Mouse (Mus musculus) kidney, postnatal 36 days (tissue): Measurements from ENCODE around the gene Cntd1.
A peak's percentile ranks its signal among the peaks of the same experiment; 100 is the strongest.
"Not testable (repeated sequence)": the region's sequence is repeated elsewhere in the genome, so short reads cannot be mapped to it uniquely, and the experiment has no call there.

Experiments used
- DNase-seq, 2 experiments: peaks; one replicate each; pipeline ENCODE4 v3.0.0; 2021 to 2022; ENCODE audit warnings: mixed read lengths in 2 of 2

The Cntd1 gene

DNA sequence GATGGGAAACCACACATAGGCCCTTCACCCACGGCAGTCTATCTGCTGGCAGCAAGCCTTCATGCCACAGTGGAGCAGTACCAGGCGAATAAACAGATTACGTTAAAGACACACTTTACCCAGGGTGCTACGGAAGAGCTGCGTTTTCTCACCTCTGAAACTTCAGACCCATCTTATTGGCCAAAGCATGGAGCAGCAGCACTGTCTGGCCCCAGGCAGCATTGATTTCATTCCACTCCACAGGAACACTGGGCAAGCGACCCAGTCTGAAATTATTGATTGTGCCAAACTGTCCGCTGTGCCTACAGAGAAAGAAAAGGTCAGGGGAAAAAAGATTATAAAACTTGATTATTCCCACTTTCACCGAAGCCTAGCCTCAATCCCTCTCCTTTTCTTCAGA is 12.4 kb downstream of the Cntd1 start:
- no peak for DNase-seq

DNA sequence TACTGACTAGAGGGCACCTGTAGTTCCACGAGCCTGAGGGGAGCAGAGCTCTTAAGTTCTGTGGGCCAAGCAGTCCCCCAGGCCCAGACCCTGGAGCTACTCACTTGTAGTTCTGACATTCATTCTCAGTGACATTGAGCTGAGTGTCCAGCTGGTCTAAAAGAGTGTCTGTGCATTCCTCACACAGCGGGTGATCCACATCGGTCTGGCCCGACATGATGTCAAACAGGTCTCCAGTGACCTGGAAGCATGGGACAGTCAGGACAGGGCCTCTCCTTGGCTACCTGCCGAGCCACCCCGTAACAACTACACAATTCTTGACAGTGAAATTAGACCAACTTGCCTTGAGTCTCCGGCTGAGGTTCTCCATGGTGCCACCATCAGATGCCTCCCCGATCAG is 16.4 kb downstream of the Cntd1 start:
- no peak for DNase-seq

- no peak for DNase-seq
Measured at GRCm38 (mm10) chr11:101300881-101301280, 22.1 kb downstream of the Cntd1 start.

DNA sequence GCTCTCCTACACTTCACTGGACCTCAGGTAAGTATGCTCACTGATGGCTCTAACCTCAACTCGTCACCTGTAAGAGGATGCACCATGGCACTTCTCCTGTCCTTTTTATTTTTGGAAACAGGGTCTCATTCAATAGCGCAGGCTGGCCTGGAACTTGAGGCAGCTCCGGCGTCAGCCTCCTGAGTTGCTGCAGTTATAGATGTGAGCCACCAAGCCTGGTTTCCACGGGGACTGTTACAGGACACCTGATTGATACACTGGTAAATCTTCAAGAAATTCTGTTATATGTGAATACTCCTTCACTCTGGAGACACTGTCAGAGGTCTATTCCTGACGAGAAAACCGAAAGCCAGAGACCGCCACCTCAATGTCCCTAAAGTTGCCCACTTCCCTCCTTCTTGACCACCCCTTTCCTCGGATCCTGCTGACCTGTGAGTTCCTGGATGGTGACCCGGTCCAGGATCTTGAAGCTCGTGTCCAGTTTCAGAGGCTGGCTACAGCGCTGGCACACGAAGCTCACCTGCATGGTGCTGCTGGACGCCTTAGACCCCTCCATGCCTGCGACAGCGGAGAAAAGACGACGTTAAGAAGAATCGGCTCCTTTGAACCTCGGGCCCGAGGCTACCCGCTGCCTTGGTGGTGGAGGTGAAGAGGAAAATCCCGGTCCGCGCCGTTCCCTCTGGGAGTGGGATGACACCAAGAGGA is 22.6 kb downstream of the Cntd1 start:
- DNase-seq: no peak

DNA sequence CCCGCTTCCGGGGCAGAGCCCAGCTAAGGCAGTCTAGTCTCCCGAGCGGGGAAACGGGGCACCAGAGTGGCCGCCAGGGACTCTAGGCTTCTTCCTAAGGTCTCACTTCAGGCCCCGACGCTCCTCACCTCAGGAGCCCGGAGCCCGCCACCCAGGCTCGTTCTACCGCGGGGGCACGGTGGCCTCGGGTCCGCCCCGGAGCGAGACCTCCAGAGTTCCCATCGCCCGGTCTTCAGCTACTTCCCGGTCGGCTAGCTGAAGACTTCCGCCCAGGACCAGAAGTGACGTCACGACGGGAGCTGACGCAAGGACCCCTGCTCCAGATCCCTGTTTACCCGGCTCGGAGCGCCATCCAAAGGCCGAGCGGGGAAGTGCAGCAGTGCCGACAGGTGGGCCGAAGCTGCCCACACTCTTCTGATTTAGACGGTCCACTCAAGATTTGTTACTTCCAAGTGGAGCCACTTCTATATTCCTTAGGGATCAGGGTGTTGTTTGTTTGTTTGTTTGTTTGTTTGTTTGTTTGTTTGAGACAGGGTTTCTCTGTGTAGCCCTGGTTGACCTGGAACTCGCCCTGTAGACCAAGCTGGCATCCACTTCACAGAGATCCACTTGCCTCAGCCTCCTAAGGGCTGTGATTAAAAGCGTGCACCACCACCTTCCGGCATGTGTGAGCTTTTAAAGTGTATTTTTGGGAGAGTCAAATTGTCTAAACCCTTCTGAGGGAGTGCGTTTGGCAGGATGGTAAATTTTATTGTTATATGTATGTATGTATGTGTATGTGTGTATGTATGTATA is 23.4 kb downstream of the Cntd1 start, which contains the start of gene Becn1:
Gene Becn1 (minus strand): TSS at position 283 of the 795 bp plus-strand sequence.
- DNase-seq: peak; percentile 97 to 100

DNA sequence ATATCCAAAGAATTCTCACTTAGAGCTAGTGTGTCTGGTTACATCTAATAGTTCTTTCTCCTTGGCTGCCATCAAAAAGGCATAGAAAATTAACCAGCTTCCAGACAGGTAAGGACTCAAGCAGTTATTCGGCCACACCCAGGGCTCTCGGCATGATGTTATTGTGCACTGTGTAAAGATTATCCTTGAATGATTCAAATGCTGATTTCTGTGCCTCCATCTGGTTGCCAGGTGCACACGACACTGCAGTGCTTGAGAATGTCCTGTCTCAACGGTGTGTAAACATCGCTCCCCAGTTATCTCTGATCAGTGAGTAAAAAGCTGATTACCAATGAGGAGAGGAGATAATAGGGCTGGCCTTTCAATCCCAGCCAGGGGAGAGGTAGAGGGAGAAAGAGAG is 28.9 kb downstream of the Cntd1 start:
- no peak for DNase-seq

GRCm38 (mm10) chr11:101311083-101311482 is 32.3 kb downstream of the Cntd1 start:
- no peak for DNase-seq

GRCm38 (mm10) chr11:101312150-101312549 is 33.3 kb downstream of the Cntd1 start:
- DNase-seq: no peak

DNA sequence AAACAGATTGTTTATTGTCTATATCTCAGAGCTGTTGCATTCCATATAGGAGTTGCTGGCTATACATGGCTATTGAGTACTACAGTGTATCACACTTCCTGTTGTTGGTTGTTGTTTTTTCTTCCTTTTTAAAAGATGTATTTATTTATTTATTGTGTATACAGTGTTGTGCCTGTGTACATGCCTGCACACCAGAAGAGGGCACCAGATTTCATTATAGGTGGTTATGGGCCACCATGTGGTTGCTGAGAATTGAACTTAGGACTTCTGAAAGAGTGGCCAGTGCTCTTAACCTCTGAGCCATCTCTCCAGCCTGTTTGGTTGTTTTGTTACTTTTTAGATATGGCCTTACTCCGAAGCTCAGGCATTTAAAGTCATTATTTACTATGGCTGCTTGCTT is 35.8 kb downstream of the Cntd1 start:
- no peak for DNase-seq

DNA sequence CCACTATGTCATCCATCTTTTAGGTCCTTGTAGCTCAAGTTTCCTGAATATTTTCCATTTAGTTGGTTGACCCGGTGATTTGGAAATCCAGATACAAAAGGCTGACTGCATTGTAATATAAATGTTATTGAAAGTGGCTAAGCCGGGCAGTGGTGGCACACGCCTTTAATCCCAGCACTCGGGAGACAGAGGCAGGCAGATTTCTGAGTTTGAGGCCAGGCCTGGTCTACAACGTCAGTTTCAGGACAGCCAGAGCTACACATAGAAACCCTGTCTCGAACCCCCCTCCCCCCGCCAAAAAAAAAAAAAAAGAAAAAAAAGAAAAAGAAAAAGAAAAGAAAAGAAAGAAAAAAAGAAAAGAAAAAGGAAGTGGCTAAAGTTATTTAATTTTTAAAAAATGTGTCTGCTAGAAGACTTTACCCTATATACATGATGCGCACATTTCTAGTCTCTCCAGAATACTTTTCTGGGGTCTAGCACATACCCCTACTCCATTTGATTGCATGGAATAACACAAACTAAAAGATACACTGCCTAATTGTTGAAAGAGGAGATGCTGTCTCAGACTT is 36.4 kb downstream of the Cntd1 start:
- no peak for DNase-seq

DNA sequence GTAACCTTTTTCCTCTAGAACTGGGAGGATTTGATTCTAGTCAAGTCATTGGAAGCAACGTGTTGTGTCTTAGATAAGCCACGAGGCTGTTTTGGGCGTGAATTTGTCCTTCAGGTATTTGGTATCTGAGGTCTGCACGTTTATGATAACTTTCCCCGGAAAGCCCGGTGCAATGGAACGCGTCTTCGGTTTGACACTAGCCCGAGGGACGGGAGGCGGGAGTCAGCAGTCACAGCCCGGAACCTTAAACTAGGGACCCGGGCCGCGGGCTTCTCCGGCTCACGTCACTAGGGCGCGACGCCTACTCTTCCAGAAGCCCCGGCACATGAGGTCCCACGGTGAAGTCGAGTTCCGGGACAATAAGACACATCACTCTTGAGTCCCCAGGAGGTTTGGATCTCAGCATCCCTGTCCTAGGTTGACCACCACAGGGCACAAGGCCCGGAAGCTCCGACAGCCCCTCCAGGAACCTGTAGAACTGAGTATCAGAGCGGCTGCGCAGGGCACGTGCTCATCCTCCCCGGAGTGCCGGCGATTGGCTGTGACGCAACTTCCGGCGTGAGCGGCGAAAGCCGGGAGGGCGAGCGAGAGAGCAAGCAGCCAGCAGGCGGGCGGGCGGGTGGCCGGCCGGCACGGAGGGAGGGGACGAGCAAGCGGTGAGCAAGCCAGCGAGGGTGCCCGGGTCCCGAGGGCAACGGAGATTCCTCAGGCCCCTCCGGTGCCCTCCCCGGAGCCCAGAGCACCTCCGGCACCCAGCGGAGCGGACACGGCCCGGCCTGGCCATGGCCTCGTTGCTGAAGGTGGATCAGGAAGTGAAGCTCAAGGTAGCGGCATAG is 37.1 kb downstream of the Cntd1 start, which contains the start of gene Psme3:
Gene Psme3 (plus strand): TSS at position 549 of the 836 bp plus-strand sequence.
- DNase-seq: peak; percentile 93 to 96

GRCm38 (mm10) chr11:101316501-101316917 is 37.7 kb downstream of the Cntd1 start:
- DNase-seq: peak in 1 of 2 experiments; percentile 39

DNA sequence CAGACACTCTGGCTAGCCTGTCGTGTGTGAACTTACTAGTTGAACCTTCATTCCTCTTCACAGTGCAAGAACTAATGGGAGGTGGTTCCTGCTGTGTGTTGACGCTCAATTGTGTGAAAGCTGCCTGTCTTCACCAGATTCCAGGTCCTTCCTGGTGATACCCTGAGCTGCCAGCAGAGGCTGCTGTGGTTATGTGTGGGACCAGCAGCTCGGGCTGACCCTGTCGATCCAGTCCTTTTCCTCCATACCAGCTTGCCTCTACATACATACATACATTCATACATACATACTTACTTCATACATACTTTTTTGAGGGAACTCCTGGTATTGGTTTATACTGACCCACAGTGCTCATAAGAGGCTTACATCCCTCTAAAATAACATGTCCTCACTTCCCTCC is 44.8 kb downstream of the Cntd1 start:
- peak; percentile 82 to 92 for DNase-seq

DNA sequence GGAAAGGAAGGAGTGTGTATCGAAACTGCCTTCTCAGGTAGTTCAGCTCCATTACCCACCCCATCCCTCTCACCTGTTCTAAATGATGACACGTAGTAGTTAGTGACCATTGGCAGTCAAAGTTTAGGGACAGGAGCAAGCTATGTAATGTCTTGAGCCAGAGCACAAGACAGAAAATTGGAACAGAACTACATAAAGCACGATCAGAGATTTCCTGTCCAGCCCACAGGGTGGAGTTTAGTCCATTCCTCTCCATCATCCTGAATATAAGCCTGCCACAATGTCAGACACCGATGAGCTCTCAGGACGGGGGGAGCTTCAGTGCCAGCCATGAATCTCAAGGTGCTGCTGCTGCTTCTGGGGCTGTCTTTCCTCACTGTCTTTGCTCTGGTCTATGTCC is 46.0 kb downstream of the Cntd1 start, which contains the start of gene Aoc2:
Gene Aoc2 (plus strand): TSS at position 301 of the 400 bp plus-strand sequence.
- DNase-seq: no peak

DNA sequence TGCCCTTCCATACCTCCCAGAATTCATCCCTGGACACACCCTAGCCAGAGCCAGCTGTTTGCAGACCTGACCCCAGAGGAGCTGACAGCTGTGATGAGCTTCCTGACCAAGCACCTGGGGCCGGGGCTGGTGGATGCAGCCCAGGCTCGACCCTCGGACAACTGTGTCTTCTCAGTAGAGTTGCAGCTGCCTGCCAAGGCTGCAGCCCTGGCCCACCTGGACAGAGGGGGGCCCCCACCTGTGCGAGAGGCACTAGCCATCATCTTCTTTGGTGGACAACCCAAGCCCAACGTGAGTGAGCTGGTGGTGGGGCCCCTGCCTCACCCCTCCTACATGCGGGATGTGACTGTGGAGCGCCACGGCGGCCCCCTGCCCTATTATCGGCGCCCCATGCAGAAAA is 46.4 kb downstream of the Cntd1 start:
- DNase-seq: not testable (repeated sequence)

DNA sequence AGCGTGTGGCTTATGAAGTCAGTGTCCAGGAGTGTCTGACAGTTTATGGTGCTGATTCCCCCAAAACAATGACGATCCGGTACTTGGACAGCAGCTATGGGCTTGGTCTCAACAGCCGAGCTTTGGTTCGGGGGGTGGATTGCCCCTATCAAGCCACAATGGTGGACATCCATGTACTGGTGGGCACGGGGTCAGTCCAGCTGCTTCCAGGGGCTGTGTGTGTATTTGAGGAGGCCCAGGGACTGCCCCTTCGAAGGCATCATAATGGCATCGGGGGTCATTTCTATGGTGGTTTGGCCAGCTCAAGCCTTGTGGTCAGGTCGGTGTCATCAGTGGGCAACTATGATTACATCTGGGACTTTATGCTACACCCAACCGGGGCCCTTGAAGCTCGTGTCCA is 47.3 kb downstream of the Cntd1 start:
- DNase-seq: no peak

DNA sequence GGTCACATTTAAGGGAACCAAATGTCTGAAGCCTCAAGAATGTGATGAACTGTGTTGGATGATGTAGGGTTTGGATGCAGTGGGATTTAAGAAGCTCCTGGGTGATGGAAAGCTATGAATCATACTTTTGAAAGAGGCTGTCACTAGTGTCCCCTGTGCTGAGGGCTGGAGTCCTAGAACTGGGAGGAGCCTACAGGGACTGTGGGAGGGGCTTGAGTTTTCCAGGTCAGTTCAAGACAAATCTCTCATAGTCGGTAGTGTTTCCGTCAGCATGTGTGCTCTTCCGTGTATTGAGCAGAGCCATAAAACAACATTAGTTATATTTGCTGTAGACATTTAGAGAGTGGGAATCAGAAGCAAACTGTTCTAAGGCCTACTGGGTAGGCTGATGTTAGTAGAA is 48.5 kb downstream of the Cntd1 start:
- peak in 1 of 2 experiments; percentile 46 for DNase-seq

- peak; percentile 34 to 54 for DNase-seq
Measured at GRCm38 (mm10) chr11:101328941-101329635, 50.3 kb downstream of the Cntd1 start.

DNA sequence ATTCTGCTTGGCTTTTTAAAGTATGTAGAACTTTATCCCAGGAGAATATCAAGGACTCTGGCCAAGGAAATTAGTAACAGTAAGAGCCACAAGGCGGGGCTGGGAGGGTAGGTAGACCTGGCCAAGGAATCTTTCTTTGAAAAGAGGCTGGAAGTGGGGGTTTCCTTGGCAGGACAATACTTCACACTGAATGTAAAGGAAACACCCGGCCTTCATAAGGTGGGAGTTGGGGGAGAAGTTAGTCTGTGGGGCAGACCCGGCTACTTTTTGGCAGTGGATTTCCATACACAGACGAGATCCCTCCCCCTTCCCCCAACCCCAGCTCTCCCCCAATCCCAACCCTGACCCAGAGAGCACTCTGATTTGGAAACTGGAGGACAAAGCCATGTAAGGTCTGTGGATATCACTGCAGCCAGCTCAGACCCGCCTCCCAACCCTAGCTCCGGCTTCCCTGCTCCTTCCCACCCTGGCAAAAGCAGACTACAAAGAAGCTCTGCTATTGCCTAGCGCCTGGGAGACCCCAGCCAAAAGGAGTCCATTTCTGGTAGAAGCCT is 51.6 kb downstream of the Cntd1 start, which contains the start of gene Aoc3:
Gene Aoc3 (plus strand): TSS at position 235 of the 554 bp plus-strand sequence.
- DNase-seq: no peak

GRCm38 (mm10) chr11:101330961-101331360 is 52.1 kb downstream of the Cntd1 start:
- not testable (repeated sequence) for DNase-seq

GRCm38 (mm10) chr11:101332537-101332936 is 53.7 kb downstream of the Cntd1 start:
- no peak for DNase-seq
